ENCODE assay signal across 11 mouse cellular contexts in the genomic region with DNA sequence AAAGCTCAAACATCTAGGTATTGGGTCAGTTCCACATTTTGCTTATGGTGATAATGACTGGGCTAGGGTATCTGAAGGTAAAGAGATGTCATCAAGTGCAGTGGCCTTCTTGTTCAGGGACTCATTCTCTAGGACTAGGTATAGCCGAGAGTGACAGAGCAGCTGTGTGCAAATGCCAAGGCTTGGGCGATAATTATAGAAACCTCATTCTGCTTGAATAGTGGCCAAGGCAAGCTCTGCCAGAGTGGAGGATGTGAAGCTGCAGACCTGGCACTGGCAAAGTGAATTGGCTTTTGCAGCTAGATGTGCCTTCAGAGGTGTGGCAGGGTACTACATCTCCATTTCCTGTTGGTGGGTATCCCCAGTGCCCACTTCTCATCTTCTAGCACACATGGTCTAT.
DNase-seq lines count a peak whose midpoint lies in the region; ATAC-seq lines count a peak whose summit lies in the region.
"Had no signal": no experiment of that assay in that cellular context is flagged by ENCODE, and none has a peak within 500 bp of the region (broad histone marks: within the 10 kb centered on the region; RNA-seq: fewer than 3 reads in every experiment).

No protein-coding gene starts in this region.

- no peak overlapping the region for H3K4me2 ChIP-seq in intestine, embryonic 15.5 days (replicated peaks)
- no peak overlapping the region for H3K4me2 ChIP-seq in forebrain, embryonic 14.5 days (ENCODE audit: low read length)
- H3K4me2 ChIP-seq: forebrain, embryonic 12.5 days; hindbrain, embryonic 15.5 days; lung, embryonic 15.5 days had no signal

- H3K4me3 ChIP-seq in intestine, embryonic 15.5 days (replicated peaks), result no peak overlapping the region
- H3K4me3 ChIP-seq in forebrain, embryonic 14.5 days (ENCODE audit: low read depth, low read length), result no peak overlapping the region
- H3K4me3 ChIP-seq: forebrain, embryonic 12.5 days; hindbrain, embryonic 15.5 days; lung, embryonic 15.5 days had no signal

- H3K27ac ChIP-seq in intestine, embryonic 15.5 days, result no peak overlapping the region
- H3K27ac ChIP-seq in forebrain, embryonic 14.5 days (ENCODE audit: low read depth, low read length), result no peak overlapping the region
- H3K27ac ChIP-seq: forebrain, embryonic 12.5 days; hindbrain, embryonic 15.5 days; lung, embryonic 15.5 days had no signal

- no peaks in the 10 kb centered on the region for H3K4me1 ChIP-seq in intestine, embryonic 15.5 days (replicated peaks)
- no peaks in the 10 kb centered on the region for H3K4me1 ChIP-seq in forebrain, embryonic 14.5 days (ENCODE audit: control insufficient read depth, insufficient read depth, low read length)
- H3K4me1 ChIP-seq: forebrain, embryonic 12.5 days; hindbrain, embryonic 15.5 days; lung, embryonic 15.5 days had no signal

- H3K9ac ChIP-seq in intestine, embryonic 15.5 days, result no peak overlapping the region
- no peak overlapping the region for H3K9ac ChIP-seq in forebrain, embryonic 14.5 days (ENCODE audit: low read length)
- H3K9ac ChIP-seq: forebrain, embryonic 12.5 days; hindbrain, embryonic 15.5 days; lung, embryonic 15.5 days had no signal

- peak; percentile 26 for DNase-seq in right cerebral cortex, adult 18-20 months
- no peak for DNase-seq in right cerebral cortex, postnatal 25 days
- peak; percentile 50 to 58 for DNase-seq in cerebellum, postnatal 36 days
- DNase-seq in layer of hippocampus, adult 8-10 months (ENCODE audit: low spot score in 2 of 2), result peak; percentile 4
- DNase-seq in urinary bladder, postnatal 36 days (ENCODE audit: low spot score in 2 of 2), result no peak
- DNase-seq in forebrain, embryonic 14.5 days (ENCODE audit: low spot score), result no peak
- DNase-seq: thymus, postnatal 25 days had no signal

- H3K36me3 ChIP-seq in intestine, embryonic 15.5 days, result no peaks in the 10 kb centered on the region
- H3K36me3 ChIP-seq in forebrain, embryonic 14.5 days (ENCODE audit: control insufficient read depth, insufficient read depth, low read length), result no peaks in the 10 kb centered on the region
- H3K36me3 ChIP-seq: forebrain, embryonic 12.5 days; hindbrain, embryonic 15.5 days; lung, embryonic 15.5 days had no signal

- ATAC-seq in intestine, embryonic 15.5 days, result no peak
- ATAC-seq in forebrain, embryonic 14.5 days, result no peak

- WGBS in intestine, embryonic 15.5 days, result 95% methylated on average over 2 of the region's 2 CpGs
- WGBS in forebrain, embryonic 14.5 days, result 84% methylated on average over 2 of the region's 2 CpGs

- no peaks in the 10 kb centered on the region for H3K27me3 ChIP-seq in intestine, embryonic 15.5 days (replicated peaks)
- no peaks in the 10 kb centered on the region for H3K27me3 ChIP-seq in forebrain, embryonic 14.5 days (replicated peaks; ENCODE audit: control insufficient read depth, insufficient read depth, low read length)
- H3K27me3 ChIP-seq: forebrain, embryonic 12.5 days; hindbrain, embryonic 15.5 days; lung, embryonic 15.5 days had no signal

- no peaks in the 10 kb centered on the region for H3K9me3 ChIP-seq in intestine, embryonic 15.5 days
- H3K9me3 ChIP-seq in forebrain, embryonic 14.5 days (replicated peaks; ENCODE audit: control insufficient read depth, low read length), result no peaks in the 10 kb centered on the region
- H3K9me3 ChIP-seq: forebrain, embryonic 12.5 days; hindbrain, embryonic 15.5 days; lung, embryonic 15.5 days had no signal

Comparison
In these comparisons a context has a peak if more than half of its experiments do, and no peak if none do; other contexts are left out.
1. DNase-seq: peak in right cerebral cortex, adult 18-20 months (single experiment), cerebellum, postnatal 36 days (2 of 2) and layer of hippocampus, adult 8-10 months (2 of 2); none in right cerebral cortex, postnatal 25 days (single experiment), urinary bladder, postnatal 36 days (0 of 2) and forebrain, embryonic 14.5 days (single experiment).